Mouse (Mus musculus) kidney, embryonic 16.5 days (tissue): ENCODE measurements at regions not wholly inside any gene's neighbourhood (a gene's known extent, or its start where the extent isn't known, plus 50 kb on each side); places are given as distances from the start of the nearest gene placed in this dataset.
A peak's percentile ranks its signal among the peaks of the same experiment; 100 is the strongest.
"Not testable (repeated sequence)": the region's sequence is repeated elsewhere in the genome, so short reads cannot be mapped to it uniquely, and the experiment has no call there.

Experiments used
- ATAC-seq: fragments of 200-750 bp; cut with Nextera tagmentation; 2 replicates; pipeline ENCODE4 v1.8.0; 2017; ENCODE audit warnings: moderate TSS enrichment; ENCODE audit not compliant: low FRiP score, low TSS enrichment
- H3K27ac ChIP-seq: fragments of 300-500 bp; sonication (generic); 2 replicates; pipeline ENCODE4 v1.5.1; 2014; ENCODE audit warnings: low read length
- H3K27me3 ChIP-seq: fragments of 300-500 bp; sonication (generic); 2 replicates; pipeline ENCODE4 v1.6.1; 2014; ENCODE audit warnings: low read length, control low read depth, mixed read lengths; ENCODE audit not compliant: insufficient read depth
- H3K36me3 ChIP-seq: fragments of 300-500 bp; sonication (generic); 2 replicates; pipeline ENCODE4 v1.6.1; 2014; ENCODE audit warnings: low read length, control low read depth, mixed read lengths; ENCODE audit not compliant: insufficient read depth
- H3K4me1 ChIP-seq: fragments of 300-500 bp; sonication (generic); 2 replicates; pipeline ENCODE4 v1.6.1; 2014; ENCODE audit warnings: low read length, control low read depth, mixed read lengths; ENCODE audit not compliant: insufficient read depth
- H3K4me2 ChIP-seq: fragments of 300-500 bp; sonication (generic); replicated peaks from 2 replicates; pipeline ENCODE4 v1.6.1; 2014; ENCODE audit warnings: low read depth, low read length
- H3K4me3 ChIP-seq: fragments of 300-500 bp; sonication (generic); 2 replicates; pipeline ENCODE4 v1.5.1; 2014; ENCODE audit warnings: mild to moderate bottlenecking, low read length
- H3K9ac ChIP-seq: fragments of 300-500 bp; sonication (generic); replicated peaks from 2 replicates; pipeline ENCODE4 v1.6.1; 2014; ENCODE audit warnings: low read length
- H3K9me3 ChIP-seq: fragments of 300-500 bp; sonication (generic); 2 replicates; pipeline ENCODE4 v1.6.1; 2016; ENCODE audit warnings: low read length, control low read depth
- WGBS: fragments of 180-500 bp; shearing (Covaris S2); extraction: QIAGEN DNeasy Blood & Tissue Kit; methylation state at CpG from one replicate; pipeline ENCODE4 v1.1.7; 2014; 5-methylcytosine and 5-hydroxymethylcytosine counted together

DNA sequence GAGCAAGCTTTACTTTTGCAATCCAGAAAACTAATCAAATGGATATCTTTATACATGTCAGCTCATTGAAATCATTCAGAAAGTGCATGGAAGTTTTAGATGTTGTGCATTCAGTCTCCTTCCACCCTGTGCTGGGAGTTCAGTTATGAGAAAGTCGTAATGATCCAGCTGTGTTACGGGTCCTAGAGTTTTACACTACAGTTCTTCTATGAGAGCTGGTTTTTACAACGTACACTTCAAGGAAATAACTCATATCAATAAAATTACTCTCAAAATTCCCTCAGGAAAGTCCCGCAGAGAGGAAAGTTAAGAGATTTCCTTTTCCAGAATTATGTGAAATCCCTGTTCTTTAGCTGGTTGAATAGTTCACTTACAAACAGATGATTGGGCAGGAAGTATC lies 418.1 kb upstream of the Slc10a2 start:
- Histone ChIP-seq H3K9ac (no peak overlapping the region), H3K4me2 (no peak overlapping the region), H3K4me3 (no peak overlapping the region), H3K27me3 (no peaks in the 10 kb centered on the region), H3K36me3 (no peaks in the 10 kb centered on the region), H3K9me3 (no peaks in the 10 kb centered on the region), H3K4me1 (no peaks in the 10 kb centered on the region), H3K27ac (no peak overlapping the region)
- 60% methylated on average over 4 of the region's 4 CpGs for WGBS
- no peak for ATAC-seq

DNA sequence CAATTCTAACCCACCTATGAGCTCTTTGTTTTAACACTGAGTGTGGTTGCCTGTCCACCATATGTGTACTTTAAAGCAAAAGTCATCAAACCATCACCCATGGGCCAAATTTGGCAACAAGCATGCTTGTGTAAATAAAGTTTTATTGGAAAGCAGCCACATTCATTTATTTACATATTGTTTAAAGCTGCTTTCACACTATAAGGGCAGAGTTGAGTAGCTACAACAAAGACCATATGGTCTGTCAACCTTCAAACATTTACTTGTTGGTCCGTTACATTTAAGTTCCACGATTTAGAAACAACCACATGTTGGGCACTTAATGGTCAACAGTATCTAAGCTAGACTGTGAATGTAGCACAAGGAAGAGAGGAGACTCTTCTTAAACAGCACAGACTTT lies 390.7 kb upstream of the Slc10a2 start:
- 58% methylated on average over 2 of the region's 2 CpGs for WGBS
- Histone ChIP-seq H3K9ac (no peak overlapping the region), H3K4me3 (no peak overlapping the region), H3K27me3 (no peaks in the 10 kb centered on the region), H3K36me3 (no peaks in the 10 kb centered on the region), H3K4me2 (no peak overlapping the region), H3K4me1 (no peaks in the 10 kb centered on the region), H3K9me3 (no peaks in the 10 kb centered on the region), H3K27ac (no peak overlapping the region)
- no peak for ATAC-seq

DNA sequence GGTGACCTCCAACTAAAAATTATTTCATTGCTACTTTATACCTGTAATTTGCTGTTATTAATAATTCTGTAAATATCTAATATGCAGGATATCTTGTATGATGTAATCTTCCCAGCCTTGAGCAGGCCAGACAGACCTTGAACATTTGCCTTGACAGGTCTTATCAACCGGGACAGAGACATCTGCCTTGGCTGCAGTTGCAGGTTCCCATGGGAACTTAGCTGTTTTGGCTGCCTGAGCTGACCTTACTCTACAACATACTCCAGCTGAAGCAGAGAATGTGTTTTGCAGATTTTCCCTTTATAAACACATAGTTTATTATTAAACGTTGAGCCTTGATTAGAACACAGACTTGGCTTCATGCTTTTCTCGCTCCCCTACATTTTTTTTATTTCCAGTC lies 385.3 kb upstream of the Slc10a2 start:
- Histone ChIP-seq H3K9me3 (no peaks in the 10 kb centered on the region), H3K4me3 (no peak overlapping the region), H3K27me3 (no peaks in the 10 kb centered on the region), H3K9ac (no peak overlapping the region), H3K27ac (no peak overlapping the region), H3K36me3 (no peaks in the 10 kb centered on the region), H3K4me1 (no peaks in the 10 kb centered on the region), H3K4me2 (no peak overlapping the region)
- WGBS, result 69% methylated on average over 3 of the region's 3 CpGs
- ATAC-seq, result no peak

DNA sequence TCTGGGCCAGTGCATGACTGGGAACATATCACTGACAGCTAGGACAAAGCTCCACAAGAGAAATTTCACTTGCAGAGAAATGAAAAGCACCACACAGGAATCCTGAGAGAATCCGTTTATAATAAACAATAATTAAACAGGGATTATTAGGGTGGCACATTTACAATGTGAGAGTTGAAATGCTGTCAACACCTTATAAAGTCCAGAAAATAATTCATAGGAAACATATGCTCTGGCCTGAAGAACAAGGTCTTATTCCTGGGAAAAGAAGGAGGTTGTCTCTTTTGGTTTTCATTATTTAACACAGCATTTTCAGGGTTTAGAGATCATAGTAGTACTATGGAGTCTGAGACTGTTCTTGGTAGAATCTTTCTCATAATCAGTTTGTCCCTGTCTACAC lies 377.8 kb upstream of the Slc10a2 start:
- WGBS, result 67% methylated on average over 1 of the region's 1 CpGs
- Histone ChIP-seq H3K4me1 (no peaks in the 10 kb centered on the region), H3K4me2 (no peak overlapping the region), H3K9me3 (no peaks in the 10 kb centered on the region), H3K4me3 (no peak overlapping the region), H3K9ac (no peak overlapping the region), H3K27me3 (no peaks in the 10 kb centered on the region), H3K27ac (no peak overlapping the region), H3K36me3 (no peaks in the 10 kb centered on the region)
- ATAC-seq, result no peak

DNA sequence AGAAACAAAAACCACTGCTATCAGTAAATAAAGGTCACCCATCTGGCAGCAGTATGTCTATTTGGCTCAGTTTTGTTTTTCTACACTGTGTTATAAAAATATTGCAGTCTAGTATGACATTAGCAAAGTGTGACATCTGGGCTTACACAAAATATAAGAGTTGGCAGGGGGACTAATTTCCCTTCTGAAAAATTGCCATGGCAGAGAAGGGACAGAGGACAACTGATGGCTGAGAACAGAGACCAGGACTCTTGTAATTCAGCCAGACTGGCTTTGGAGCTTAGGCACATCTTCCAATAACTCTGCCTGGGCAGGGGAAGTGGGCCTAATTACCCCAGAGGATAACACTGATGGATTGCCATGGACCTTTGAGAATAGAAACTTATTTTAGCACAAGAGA lies 367.8 kb upstream of the Slc10a2 start:
- H3K9me3 ChIP-seq, result no peaks in the 10 kb centered on the region
- H3K27ac ChIP-seq, result no peak overlapping the region
- ATAC-seq, result no peak
- H3K4me3 ChIP-seq, result no peak overlapping the region
- H3K4me1 ChIP-seq, result no peaks in the 10 kb centered on the region
- H3K4me2 ChIP-seq, result no peak overlapping the region
- no peaks in the 10 kb centered on the region for H3K27me3 ChIP-seq
- no peak overlapping the region for H3K9ac ChIP-seq
- no peaks in the 10 kb centered on the region for H3K36me3 ChIP-seq

DNA sequence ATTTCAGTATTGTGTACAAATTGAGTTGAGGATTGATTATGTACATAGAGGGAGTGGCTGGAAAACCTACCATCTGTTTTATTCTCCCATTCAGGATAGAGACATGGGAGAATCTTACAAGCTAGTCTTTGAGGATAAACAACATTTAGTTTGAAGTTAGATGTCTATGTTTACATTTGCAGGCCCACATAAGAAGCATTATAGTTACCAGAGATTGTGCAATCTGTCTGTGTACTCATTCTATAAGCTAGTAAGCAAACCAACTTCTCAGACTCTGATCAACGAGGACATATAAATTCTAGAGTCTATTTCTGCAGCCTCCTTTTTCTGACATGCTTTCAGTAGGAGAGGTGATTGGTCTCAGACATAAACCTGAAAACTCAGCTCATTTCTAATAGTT lies 367.4 kb upstream of the Slc10a2 start:
- no peak overlapping the region for H3K4me2 ChIP-seq
- WGBS, result 81% methylated on average over 1 of the region's 1 CpGs
- no peaks in the 10 kb centered on the region for H3K9me3 ChIP-seq
- no peaks in the 10 kb centered on the region for H3K36me3 ChIP-seq
- no peak overlapping the region for H3K27ac ChIP-seq
- ATAC-seq, result no peak
- H3K4me1 ChIP-seq, result no peaks in the 10 kb centered on the region
- no peaks in the 10 kb centered on the region for H3K27me3 ChIP-seq
- no peak overlapping the region for H3K4me3 ChIP-seq
- H3K9ac ChIP-seq, result no peak overlapping the region

DNA sequence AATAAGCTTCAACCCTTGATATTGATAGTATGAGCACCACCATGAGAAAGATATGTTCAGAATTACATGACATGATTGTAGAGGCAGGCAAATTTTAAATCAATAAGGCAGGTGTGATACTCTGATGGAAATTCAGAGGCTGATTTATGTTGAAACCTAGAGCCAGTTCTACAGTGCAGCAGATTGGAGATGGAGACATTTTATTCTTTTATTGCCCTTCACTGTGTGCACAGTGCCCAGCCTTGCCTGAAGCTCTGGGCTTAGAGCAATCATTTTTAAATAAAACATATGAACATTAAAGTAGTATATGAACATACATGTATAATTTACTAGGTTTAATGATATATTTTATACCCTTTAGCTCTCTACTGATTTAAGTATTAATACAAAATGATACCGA lies 352.5 kb upstream of the Slc10a2 start:
- H3K4me3 ChIP-seq, result no peak overlapping the region
- H3K27ac ChIP-seq, result no peak overlapping the region
- WGBS, result 93% methylated on average over 1 of the region's 1 CpGs
- H3K4me2 ChIP-seq, result no peak overlapping the region
- H3K9me3 ChIP-seq, result no peaks in the 10 kb centered on the region
- no peaks in the 10 kb centered on the region for H3K4me1 ChIP-seq
- H3K27me3 ChIP-seq, result no peaks in the 10 kb centered on the region
- no peaks in the 10 kb centered on the region for H3K36me3 ChIP-seq
- no peak overlapping the region for H3K9ac ChIP-seq
- ATAC-seq, result no peak

DNA sequence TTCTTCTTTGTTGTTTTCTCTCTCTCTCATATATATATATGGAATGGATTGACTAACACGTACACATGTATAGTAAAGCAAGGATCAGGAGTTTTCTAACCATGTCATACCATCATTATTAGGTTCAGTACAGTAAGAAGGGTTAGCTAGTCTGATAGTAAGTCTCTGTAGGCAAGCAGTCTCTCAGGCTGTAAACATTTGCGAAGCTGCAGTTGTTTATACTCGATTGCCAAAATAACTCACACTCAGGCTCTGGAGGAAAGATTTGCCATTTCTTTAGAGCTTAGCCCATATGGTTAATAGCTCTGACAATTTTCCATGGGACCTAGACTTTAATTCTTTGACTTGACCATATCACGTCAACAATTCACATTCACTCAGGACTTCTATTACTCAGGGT lies 348.3 kb upstream of the Slc10a2 start:
- no peaks in the 10 kb centered on the region for H3K4me1 ChIP-seq
- no peak overlapping the region for H3K27ac ChIP-seq
- H3K4me3 ChIP-seq, result no peak overlapping the region
- no peak for ATAC-seq
- H3K9me3 ChIP-seq, result no peaks in the 10 kb centered on the region
- no peaks in the 10 kb centered on the region for H3K36me3 ChIP-seq
- no peak overlapping the region for H3K4me2 ChIP-seq
- no peak overlapping the region for H3K9ac ChIP-seq
- H3K27me3 ChIP-seq, result no peaks in the 10 kb centered on the region
- 90% methylated on average over 4 of the region's 4 CpGs for WGBS

DNA sequence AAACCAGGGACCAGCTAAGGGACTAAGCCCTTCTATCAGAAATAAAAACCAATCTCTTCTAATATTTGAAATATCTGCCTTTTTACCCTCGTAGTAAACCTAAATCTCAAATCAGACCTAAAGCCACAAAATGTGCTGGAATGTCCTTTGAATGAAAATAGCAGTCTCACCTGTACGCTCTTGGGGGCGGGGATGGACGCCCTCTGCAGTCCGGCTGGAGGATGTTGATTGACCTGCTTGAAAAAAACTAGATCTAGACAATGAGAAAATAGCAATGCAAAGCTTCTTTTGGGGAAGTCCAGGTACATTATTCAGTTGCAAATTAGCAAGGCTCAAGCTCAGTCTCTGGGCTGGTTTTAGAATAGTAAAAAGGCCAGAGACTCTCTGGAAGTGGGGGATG lies 337.1 kb upstream of the Slc10a2 start:
- H3K27ac ChIP-seq, H3K4me1 ChIP-seq, H3K27me3 ChIP-seq, H3K9ac ChIP-seq, ATAC-seq, H3K4me2 ChIP-seq, H3K9me3 ChIP-seq, H3K36me3 ChIP-seq, H3K4me3 ChIP-seq: not testable (repeated sequence)
- WGBS, result 92% methylated on average over 5 of the region's 5 CpGs

DNA sequence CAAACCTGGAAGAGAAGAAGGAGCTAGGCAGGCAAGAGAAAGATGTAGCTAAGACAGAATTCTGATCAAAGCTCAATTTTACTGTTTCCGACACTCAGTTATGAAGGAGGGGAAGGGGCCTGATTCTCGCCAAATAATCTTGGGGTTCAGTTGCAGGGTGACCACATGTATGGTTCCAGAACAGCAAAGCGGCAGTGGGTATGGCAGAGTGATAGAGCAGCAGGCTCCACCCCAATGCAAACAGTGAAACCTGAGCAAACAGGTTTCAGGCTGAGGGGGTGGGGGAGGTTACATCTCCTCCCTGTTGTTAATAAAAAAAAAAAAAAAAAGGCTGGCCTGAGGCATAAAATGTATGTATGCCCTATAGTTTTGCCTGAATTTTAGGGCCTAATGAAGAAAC lies 335.3 kb upstream of the Slc10a2 start:
- not testable (repeated sequence) for H3K4me2 ChIP-seq, H3K9me3 ChIP-seq, H3K4me1 ChIP-seq, H3K4me3 ChIP-seq, H3K36me3 ChIP-seq, H3K27ac ChIP-seq, H3K27me3 ChIP-seq, ATAC-seq, H3K9ac ChIP-seq
- WGBS, result 80% methylated on average over 3 of the region's 3 CpGs

DNA sequence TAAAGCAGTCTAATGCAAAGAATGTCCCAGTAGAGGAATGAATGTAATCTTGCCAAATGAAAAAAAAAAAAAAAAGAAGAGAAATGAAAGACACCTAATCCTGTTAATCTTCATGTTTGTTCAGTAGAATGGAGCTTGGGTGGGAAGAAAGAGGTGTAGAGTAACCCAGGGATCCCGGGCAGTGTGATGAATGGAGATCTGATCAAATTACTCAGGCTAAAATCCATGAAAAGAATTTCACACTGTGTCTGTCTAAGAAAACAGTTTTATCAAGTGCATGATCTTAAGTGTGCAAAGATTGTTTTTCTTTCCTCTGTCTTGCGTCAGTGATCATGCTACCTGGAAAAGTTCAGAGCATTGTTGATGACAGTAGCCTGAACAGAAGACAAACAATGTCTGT lies 333.9 kb upstream of the Slc10a2 start:
- no peaks in the 10 kb centered on the region for H3K4me1 ChIP-seq
- WGBS, result 13% methylated on average over 2 of the region's 2 CpGs
- H3K27ac ChIP-seq, result no peak overlapping the region
- H3K9me3 ChIP-seq, result peaks cover 3% of the 10 kb centered on the region; the same call in 1 of the 2 replicates
- H3K4me2 ChIP-seq, result no peak overlapping the region
- H3K4me3 ChIP-seq, result no peak overlapping the region
- H3K27me3 ChIP-seq, result no peaks in the 10 kb centered on the region
- ATAC-seq, result peak; percentile 54; the same call in 1 of the 2 replicates
- H3K36me3 ChIP-seq, result no peaks in the 10 kb centered on the region
- H3K9ac ChIP-seq, result no peak overlapping the region
